Mouse (Mus musculus) intestine, embryonic 15.5 days (tissue): ENCODE results near the gene Sp2. TPM values are rescaled to one million over a fixed set of nuclear protein-coding genes. Genes with fewer than 3 reads are reported as not detected.

Source experiments
- ATAC-seq: fragments of 200-750 bp; cut with Nextera tagmentation; 2 replicates; pipeline ENCODE4 v1.8.0; 2017; ENCODE audit warnings: moderate TSS enrichment, moderate library complexity
- H3K27ac ChIP-seq: fragments of 300-500 bp; sonication (generic); 2 replicates; pipeline ENCODE4 v1.5.1; 2015; ENCODE audit warnings: mild to moderate bottlenecking, inconsistent platforms
- H3K27me3 ChIP-seq: fragments of 300-500 bp; sonication (generic); replicated peaks from 2 replicates; pipeline ENCODE4 v1.6.1; 2015; ENCODE audit warnings: inconsistent platforms
- H3K36me3 ChIP-seq: fragments of 300-500 bp; sonication (generic); 2 replicates; pipeline ENCODE4 v1.6.1; 2015; ENCODE audit warnings: inconsistent platforms
- H3K4me1 ChIP-seq: fragments of 300-500 bp; sonication (generic); replicated peaks from 2 replicates; pipeline ENCODE4 v1.6.1; 2015; ENCODE audit warnings: inconsistent platforms
- H3K4me2 ChIP-seq: fragments of 300-500 bp; sonication (generic); replicated peaks from 2 replicates; pipeline ENCODE4 v1.6.1; 2015; ENCODE audit warnings: mild to moderate bottlenecking, inconsistent platforms
- H3K4me3 ChIP-seq: fragments of 300-500 bp; sonication (generic); replicated peaks from 2 replicates; pipeline ENCODE4 v1.5.1; 2015; ENCODE audit warnings: inconsistent platforms
- H3K9ac ChIP-seq: fragments of 300-500 bp; sonication (generic); 2 replicates; pipeline ENCODE4 v1.6.1; 2015; ENCODE audit warnings: inconsistent platforms
- H3K9me3 ChIP-seq: fragments of 300-500 bp; sonication (generic); 2 replicates; pipeline ENCODE4 v1.6.1; 2016; ENCODE audit warnings: inconsistent platforms
- WGBS: fragments of 180-500 bp; shearing (Covaris S2); methylation state at CpG from one replicate; pipeline ENCODE4 v1.1.7; 2015; 5-methylcytosine and 5-hydroxymethylcytosine counted together
- polyA plus RNA-seq: library from polyadenylated mRNA; unstranded; fragments of >200 nt; fragmentation: Nextera tagmentation; extraction: Ambion mirVana; gene quantifications from 2 replicates; pipeline ENCODE4 v1.2.1, GENCODE M21; 2015

Gene Sp2
- polyA plus RNA-seq, 1 experiment from 2014 or later, result 15.1 TPM

- H3K4me2 ChIP-seq, result no peak overlapping the region
- 88% methylated on average over 12 of the region's 12 CpGs for WGBS
- H3K9me3 ChIP-seq, result no peaks in the 10 kb centered on the region
- peaks cover 7% of the 10 kb centered on the region; the same call in 1 of the 2 replicates for H3K4me1 ChIP-seq
- H3K4me3 ChIP-seq, result no peak overlapping the region
- no peak overlapping the region for H3K27ac ChIP-seq
- H3K9ac ChIP-seq, result no peak overlapping the region
- H3K27me3 ChIP-seq, result no peaks in the 10 kb centered on the region
- peaks cover 11% of the 10 kb centered on the region; the same call in 1 of the 2 replicates for H3K36me3 ChIP-seq
- no peak for ATAC-seq
These were observed 74.2 kb downstream of the Sp2 start for GRCm38 (mm10) chr11:96908594-96908993.

- 34% methylated on average over 15 of the region's 15 CpGs for WGBS
- ATAC-seq, result no peak
- H3K4me2 ChIP-seq, result no peak overlapping the region
- H3K27me3 ChIP-seq, result peaks cover 3% of the 10 kb centered on the region; the same call in 1 of the 2 replicates
- H3K27ac ChIP-seq, result no peak overlapping the region
- H3K9ac ChIP-seq, result no peak overlapping the region
- H3K9me3 ChIP-seq, result no peaks in the 10 kb centered on the region
- H3K4me3 ChIP-seq, result no peak overlapping the region
- H3K36me3 ChIP-seq, result peaks cover 10% of the 10 kb centered on the region; the same call in 1 of the 2 replicates
- peaks cover 16% of the 10 kb centered on the region; the same call in 1 of the 2 replicates for H3K4me1 ChIP-seq
These were observed 76.2 kb downstream of the Sp2 start for GRCm38 (mm10) chr11:96906431-96907161.

Other genes with a start within 250 kb of the Sp2 start
- gene Snx11, start 205.4 kb downstream of the Sp2 start, polyA plus RNA-seq, result 14.4 and 14.6 TPM in 2 replicates
- gene Cbx1, start 193.8 kb downstream of the Sp2 start, polyA plus RNA-seq, result 92.8 and 101 TPM in 2 replicates
- 50.4 and 52.6 TPM in 2 replicates for gene Nfe2l1, start 153.0 kb downstream of the Sp2 start, polyA plus RNA-seq
- 93.5 and 94.6 TPM in 2 replicates for gene Copz2, start 133.1 kb downstream of the Sp2 start, polyA plus RNA-seq
- 64.2 and 66.7 TPM in 2 replicates for gene Cdk5rap3, start 66.5 kb downstream of the Sp2 start, polyA plus RNA-seq
- gene Prr15l, start 54.9 kb downstream of the Sp2 start, polyA plus RNA-seq, result 84.7 and 86.9 TPM in 2 replicates
- 81.9 and 92.8 TPM in 2 replicates for gene Pnpo, start 39.0 kb downstream of the Sp2 start, polyA plus RNA-seq
- gene Sp6, start 30.4 kb upstream of the Sp2 start, polyA plus RNA-seq, result 0.29 and 0.30 TPM in 2 replicates
- gene Scrn2, start 47.0 kb upstream of the Sp2 start, polyA plus RNA-seq, result 18.1 and 21.9 TPM in 2 replicates
- 0.40 and 0.45 TPM in 2 replicates for gene Lrrc46, start 58.4 kb upstream of the Sp2 start, polyA plus RNA-seq
- 86.9 and 88.7 TPM in 2 replicates for gene Mrpl10, start 58.6 kb upstream of the Sp2 start, polyA plus RNA-seq
- gene Osbpl7, start 67.7 kb upstream of the Sp2 start, polyA plus RNA-seq, result 9.1 and 11.1 TPM in 2 replicates
- gene Tbx21, start 132.4 kb upstream of the Sp2 start, polyA plus RNA-seq, result 0.24 and 0.25 TPM in 2 replicates
- 3.8 and 4.2 TPM in 2 replicates for gene Tbkbp1, start 168.5 kb upstream of the Sp2 start, polyA plus RNA-seq
- 49.2 and 49.4 TPM in 2 replicates for gene Kpnb1, start 204.9 kb upstream of the Sp2 start, polyA plus RNA-seq